Mouse (Mus musculus) liver, embryonic 11.5 days (tissue): ENCODE measurements around the gene Stpg4. TPM values are rescaled to one million over a fixed set of nuclear protein-coding genes. Genes with fewer than 3 reads are reported as not detected.
A peak's percentile ranks its signal among the peaks of the same experiment; 100 is the strongest.

Source experiments
- ATAC-seq: fragments of 200-750 bp; cut with Nextera tagmentation; replicated peaks from 2 replicates; pipeline ENCODE4 v1.8.0; 2017; ENCODE audit warnings: moderate number of reproducible peaks, mild to moderate bottlenecking, moderate TSS enrichment, moderate library complexity; ENCODE audit not compliant: low FRiP score
- DNase-seq: peaks from one replicate; pipeline ENCODE4 v3.0.0-alpha.2; 2017; ENCODE audit warnings: low spot score
- H3K27ac ChIP-seq: fragments of 300-500 bp; sonication (generic); 2 replicates; pipeline ENCODE4 v1.5.1; 2014; ENCODE audit warnings: mild to moderate bottlenecking, low read depth, low read length, control low read depth
- H3K27me3 ChIP-seq: fragments of 300-500 bp; sonication (generic); replicated peaks from 2 replicates; pipeline ENCODE4 v1.6.1; 2014; ENCODE audit warnings: low read length, mixed read lengths; ENCODE audit not compliant: control insufficient read depth, insufficient read depth
- H3K36me3 ChIP-seq: fragments of 300-500 bp; sonication (generic); 2 replicates; pipeline ENCODE4 v1.6.1; 2014; ENCODE audit warnings: mild to moderate bottlenecking, low read length, moderate library complexity, mixed read lengths; ENCODE audit not compliant: control insufficient read depth, insufficient read depth
- H3K4me1 ChIP-seq: fragments of 300-500 bp; sonication (generic); replicated peaks from 2 replicates; pipeline ENCODE4 v1.6.1; 2014; ENCODE audit warnings: low read length, mixed read lengths; ENCODE audit not compliant: control insufficient read depth, insufficient read depth
- H3K4me2 ChIP-seq: fragments of 300-500 bp; sonication (generic); 2 replicates; pipeline ENCODE4 v1.6.1; 2014; ENCODE audit warnings: mild to moderate bottlenecking, control low read depth, moderate library complexity
- H3K4me3 ChIP-seq: fragments of 300-500 bp; sonication (generic); 2 replicates; pipeline ENCODE4 v1.5.1; 2014; ENCODE audit warnings: low read depth, low read length, control low read depth
- H3K9ac ChIP-seq: fragments of 300-500 bp; sonication (generic); 2 replicates; pipeline ENCODE4 v1.6.1; 2014; ENCODE audit warnings: low read depth, low read length, control low read depth
- H3K9me3 ChIP-seq: fragments of 300-500 bp; sonication (generic); 2 replicates; pipeline ENCODE4 v1.6.1; 2016; ENCODE audit warnings: low read length, inconsistent platforms, mixed read lengths; ENCODE audit not compliant: control insufficient read depth
- WGBS: fragments of 180-500 bp; shearing (Covaris S2); extraction: QIAGEN DNeasy Blood & Tissue Kit; methylation state at CpG from one replicate; pipeline ENCODE4 v1.1.7; 2014; 5-methylcytosine and 5-hydroxymethylcytosine counted together
- polyA plus RNA-seq: library from polyadenylated mRNA; unstranded; fragments of >200 nt; fragmentation: Nextera tagmentation; extraction: Ambion mirVana; gene quantifications from 2 replicates; pipeline ENCODE4 v1.2.1, GENCODE M21; 2014

The Stpg4 gene
- not detected in 2 replicates for polyA plus RNA-seq

GRCm38 (mm10) chr17:87427511-87427910 is at the start of gene Stpg4:
TSS of gene Stpg4 (minus strand) at chr17:87427741.
- H3K4me1 ChIP-seq: no peaks in the 10 kb centered on the region
- WGBS: 59% methylated on average over 24 of the region's 24 CpGs
- H3K4me3 ChIP-seq: no peak within 1 kb of the TSS
- peaks cover 17% of the 10 kb centered on the region for H3K36me3 ChIP-seq
- H3K27ac ChIP-seq: no peak within 1 kb of the TSS
- no peaks in the 10 kb centered on the region for H3K27me3 ChIP-seq
- no peak within 1 kb of the TSS for H3K4me2 ChIP-seq
- DNase-seq (no peak), ATAC-seq (no peak)
- H3K9me3 ChIP-seq: no peaks in the 10 kb centered on the region
- no peak within 1 kb of the TSS for H3K9ac ChIP-seq

- DNase-seq: no peak
- H3K27ac ChIP-seq: no peak overlapping the region
Observed at GRCm38 (mm10) chr17:87475356-87475755, 47.8 kb upstream of the Stpg4 start.

GRCm38 (mm10) chr17:87474501-87474795 is 46.9 kb upstream of the Stpg4 start:
- Histone ChIP-seq H3K9me3 (no peaks in the 10 kb centered on the region), H3K4me1 (peaks cover 32% of the 10 kb centered on the region), H3K9ac (no peak overlapping the region), H3K4me3 (peak overlapping the region; percentile 10), H3K36me3 (no peaks in the 10 kb centered on the region), H3K4me2 (peak overlapping the region; percentile 67), H3K27me3 (peaks cover 10% of the 10 kb centered on the region; the same call in 1 of the 2 replicates), H3K27ac (no peak overlapping the region)
- WGBS: 5% methylated on average over 7 of the region's 7 CpGs
- ATAC-seq (no peak), DNase-seq (no peak)

More at GRCm38 (mm10) chr17:87475356-87475755, 47.8 kb upstream of the Stpg4 start:
- Histone ChIP-seq H3K9me3 (no peaks in the 10 kb centered on the region), H3K9ac (no peak overlapping the region), H3K4me2 (no peak overlapping the region), H3K4me1 (peaks cover 24% of the 10 kb centered on the region), H3K4me3 (no peak overlapping the region), H3K36me3 (no peaks in the 10 kb centered on the region), H3K27me3 (peaks cover 10% of the 10 kb centered on the region; the same call in 1 of the 2 replicates)
- WGBS: 61% methylated on average over 8 of the region's 8 CpGs
- no peak for ATAC-seq

- Histone ChIP-seq H3K4me1 (peaks cover 37% of the 10 kb centered on the region), H3K4me3 (peak overlapping the region; percentile 10), H3K4me2 (peak overlapping the region; percentile 67), H3K9me3 (no peaks in the 10 kb centered on the region), H3K27ac (no peak overlapping the region), H3K36me3 (no peaks in the 10 kb centered on the region), H3K9ac (no peak overlapping the region), H3K27me3 (peaks cover 10% of the 10 kb centered on the region; the same call in 1 of the 2 replicates)
- DNase-seq (peak; percentile 52), ATAC-seq (0 out of 2 replicates have a peak, but pooled peaks have one; percentile 14)
- WGBS: 3% methylated on average over 23 of the region's 23 CpGs
Observed at GRCm38 (mm10) chr17:87473736-87474500, 46.4 kb upstream of the Stpg4 start.

- H3K4me1 ChIP-seq: peaks cover 37% of the 10 kb centered on the region
- no peaks in the 10 kb centered on the region for H3K36me3 ChIP-seq
- WGBS: 8% methylated on average over 9 of the region's 9 CpGs
- peak overlapping the region; percentile 10 for H3K4me3 ChIP-seq
- H3K9me3 ChIP-seq: no peaks in the 10 kb centered on the region
- DNase-seq (no peak), ATAC-seq (no peak)
- H3K4me2 ChIP-seq: peak overlapping the region; percentile 67
- H3K27me3 ChIP-seq: peaks cover 10% of the 10 kb centered on the region; the same call in 1 of the 2 replicates
- no peak overlapping the region for H3K27ac ChIP-seq
- H3K9ac ChIP-seq: no peak overlapping the region
Observed at GRCm38 (mm10) chr17:87473441-87473735, 45.8 kb upstream of the Stpg4 start.

- 37% methylated on average over 10 of the region's 10 CpGs for WGBS
- H3K36me3 ChIP-seq: no peaks in the 10 kb centered on the region
- no peak overlapping the region for H3K4me3 ChIP-seq
- H3K4me1 ChIP-seq: peaks cover 37% of the 10 kb centered on the region
- DNase-seq (no peak), ATAC-seq (no peak)
- H3K27ac ChIP-seq: peak overlapping the region; percentile 32; the same call in 1 of the 2 replicates
- H3K27me3 ChIP-seq: peaks cover 10% of the 10 kb centered on the region; the same call in 1 of the 2 replicates
- H3K4me2 ChIP-seq: peak overlapping the region; percentile 67
- no peaks in the 10 kb centered on the region for H3K9me3 ChIP-seq
- H3K9ac ChIP-seq: no peak overlapping the region
Observed at GRCm38 (mm10) chr17:87472879-87473278, 45.3 kb upstream of the Stpg4 start.

GRCm38 (mm10) chr17:87471661-87472060 is 44.1 kb upstream of the Stpg4 start:
- Histone ChIP-seq H3K4me1 (peaks cover 37% of the 10 kb centered on the region), H3K27ac (no peak overlapping the region), H3K27me3 (peaks cover 10% of the 10 kb centered on the region; the same call in 1 of the 2 replicates), H3K4me2 (no peak overlapping the region), H3K36me3 (no peaks in the 10 kb centered on the region), H3K4me3 (no peak overlapping the region), H3K9ac (no peak overlapping the region), H3K9me3 (no peaks in the 10 kb centered on the region)
- WGBS: 72% methylated on average over 6 of the region's 6 CpGs
- DNase-seq: no peak
- ATAC-seq: no peak

GRCm38 (mm10) chr17:87470797-87471196 is 43.3 kb upstream of the Stpg4 start:
- peak overlapping the region; percentile 74 for H3K27ac ChIP-seq

GRCm38 (mm10) chr17:87470282-87470681 is 42.7 kb upstream of the Stpg4 start:
- 35% methylated on average over 8 of the region's 8 CpGs for WGBS
- Histone ChIP-seq H3K4me1 (peaks cover 34% of the 10 kb centered on the region), H3K4me2 (peak overlapping the region; percentile 62), H3K4me3 (no peak overlapping the region), H3K27me3 (peaks cover 10% of the 10 kb centered on the region; the same call in 1 of the 2 replicates), H3K9ac (0 out of 2 replicates have a peak overlapping the region, but pooled peaks have one; percentile 42), H3K36me3 (no peaks in the 10 kb centered on the region), H3K9me3 (no peaks in the 10 kb centered on the region), H3K27ac (peak overlapping the region; percentile 74)
- DNase-seq (no peak), ATAC-seq (peak; percentile 30; the same call in 1 of the 2 replicates)

More at GRCm38 (mm10) chr17:87470797-87471196, 43.3 kb upstream of the Stpg4 start:
- peak; percentile 55 for DNase-seq
- Histone ChIP-seq H3K4me1 (peaks cover 37% of the 10 kb centered on the region), H3K36me3 (no peaks in the 10 kb centered on the region), H3K4me3 (no peak overlapping the region), H3K9ac (no peak overlapping the region; the same call in 1 of the 2 replicates), H3K27me3 (peaks cover 10% of the 10 kb centered on the region; the same call in 1 of the 2 replicates), H3K9me3 (no peaks in the 10 kb centered on the region), H3K4me2 (peak overlapping the region; percentile 62)
- peak; percentile 76 for ATAC-seq
- 12% methylated on average over 8 of the region's 8 CpGs for WGBS
